Mouse (Mus musculus): ENCODE results near the gene Rcc2. TPM values are rescaled to one million over a fixed set of nuclear protein-coding genes. Genes with fewer than 3 reads are reported as not detected.
A peak's percentile ranks its signal among the peaks of the same experiment; 100 is the strongest.

The Rcc2 gene
- total RNA-seq (2021): 10 to 100 TPM; 74.9 to 75.4 TPM
- long read RNA-seq, experiment 1, transcript Rcc2-201 (13 exons, 3,767 nt): major isoform, 22 of 63 reads
- long read RNA-seq, experiment 1, partial matches to known transcripts: 35 of 63 reads
- long read RNA-seq, experiment 1, other reads (novel, unspliced or antisense): 6 of 63 reads
- long read RNA-seq, experiment 2, transcript Rcc2-201 (13 exons, 3,767 nt): major isoform, 37 of 89 reads
- long read RNA-seq, experiment 2, partial matches to known transcripts: 44 of 89 reads
- long read RNA-seq, experiment 2, other reads (novel, unspliced or antisense): 8 of 89 reads

- no peak for DNase-seq (ENCODE audit: low spot score in 2 of 2)
Observed at GRCm38 (mm10) chr4:140700269-140701018, at the start of gene Rcc2. Gene Rcc2, plus strand, starts transcription at chr4:140700541.

- DNase-seq (ENCODE audit: low spot score in 2 of 2): no peak
Observed at GRCm38 (mm10) chr4:140653835-140654583, 46.3 kb upstream of the Rcc2 start.

GRCm38 (mm10) chr4:140654798-140655197, 45.5 kb upstream of the Rcc2 start:
- no peak for DNase-seq (ENCODE audit: low spot score in 2 of 2)

- no peak for DNase-seq (ENCODE audit: low spot score in 2 of 2)
Observed at GRCm38 (mm10) chr4:140656529-140656928, 43.8 kb upstream of the Rcc2 start.

- DNase-seq (ENCODE audit: low spot score in 2 of 2): peak; percentile 85 to 92
Observed at GRCm38 (mm10) chr4:140657681-140658575, 42.4 kb upstream of the Rcc2 start.

- no peak for DNase-seq (ENCODE audit: low spot score in 2 of 2)
Observed at GRCm38 (mm10) chr4:140661406-140662022, 38.8 kb upstream of the Rcc2 start.

- DNase-seq (ENCODE audit: low spot score in 2 of 2): no peak
Observed at GRCm38 (mm10) chr4:140662453-140662852, 37.9 kb upstream of the Rcc2 start.

- DNase-seq (ENCODE audit: low spot score in 2 of 2): no peak
Observed at GRCm38 (mm10) chr4:140662882-140663585, 37.3 kb upstream of the Rcc2 start.

- no peak for DNase-seq (ENCODE audit: low spot score in 2 of 2)
Observed at GRCm38 (mm10) chr4:140665053-140665452, 35.3 kb upstream of the Rcc2 start.

- no peak for DNase-seq (ENCODE audit: low spot score in 2 of 2)
Observed at GRCm38 (mm10) chr4:140665760-140666159, 34.6 kb upstream of the Rcc2 start, which contains the start of gene Arhgef10l. Gene Arhgef10l, minus strand, starts transcription at chr4:140666012.

GRCm38 (mm10) chr4:140667802-140668201, 32.5 kb upstream of the Rcc2 start:
- no peak for DNase-seq (ENCODE audit: low spot score in 2 of 2)

- DNase-seq (ENCODE audit: low spot score in 2 of 2): no peak
Observed at GRCm38 (mm10) chr4:140673527-140674264, 26.6 kb upstream of the Rcc2 start.

GRCm38 (mm10) chr4:140674345-140674926, 25.9 kb upstream of the Rcc2 start:
- DNase-seq (ENCODE audit: low spot score in 2 of 2): peak; percentile 65 to 78

- DNase-seq (ENCODE audit: low spot score in 2 of 2): no peak
Observed at GRCm38 (mm10) chr4:140679038-140679437, 21.3 kb upstream of the Rcc2 start.

GRCm38 (mm10) chr4:140679723-140680380, 20.5 kb upstream of the Rcc2 start:
- peak; percentile 81 to 87 for DNase-seq (ENCODE audit: low spot score in 2 of 2)

GRCm38 (mm10) chr4:140680731-140681397, 19.5 kb upstream of the Rcc2 start:
- no peak for DNase-seq (ENCODE audit: low spot score in 2 of 2)

GRCm38 (mm10) chr4:140683608-140684007, 16.7 kb upstream of the Rcc2 start:
- no peak for DNase-seq (ENCODE audit: low spot score in 2 of 2)

Data from layer of hippocampus, postnatal 14 days (tissue).